Mouse (Mus musculus) gastrocnemius, adult 2 months (tissue): Measurements from ENCODE around the gene Rnase9. TPM values are rescaled to one million over a fixed set of nuclear protein-coding genes. Genes with fewer than 3 reads are reported as not detected.

Experiments used
- DNase-seq: peaks from one replicate; pipeline ENCODE4 v3.0.0; 2022
- H3K27ac ChIP-seq: fragments of 200-600 bp; 2 replicates; pipeline ENCODE4 v1.8.1; 2022; ENCODE audit warnings: mild to moderate bottlenecking
- H3K4me3 ChIP-seq: fragments of 200-600 bp; 2 replicates; pipeline ENCODE4 v1.8.1; 2022; ENCODE audit warnings: mild to moderate bottlenecking, moderate library complexity
- CTCF ChIP-seq: fragments of 200-600 bp; IDR thresholded peaks from 2 replicates; pipeline ENCODE4 v1.8.1; 2022; ENCODE audit warnings: antibody characterized with exemption, mild to moderate bottlenecking, moderate library complexity
- intact Hi-C: fragments of 180-260 bp; cut with DNase I; formaldehyde crosslinking; loops from one replicate; pipeline ENCODE4 v1.15.1; 2025
- long read RNA-seq, 2 experiments: library from polyadenylated mRNA; stranded (forward); transcript quantifications; one replicate each; pipeline ENCODE4 v2.0.0; 2021
- total RNA-seq, 2 experiments: library from RNA; stranded (reverse); gene quantifications; 2 replicates each; pipeline ENCODE4 v1.2.3; 2021

The Rnase9 gene
- not detected for total RNA-seq
- long read RNA-seq, experiment 1, result 0 reads
- long read RNA-seq, experiment 2, result 0 reads

GRCm38 (mm10) chr14:51041769-51042168, at the start of gene Rnase9:
Gene Rnase9 (minus strand): TSS chr14:51041869.
- no peak for DNase-seq
- intact Hi-C loops, result no loop called here
- no peak for TF ChIP-seq CTCF
- Histone ChIP-seq H3K4me3 (no peak within 1 kb of the TSS), H3K27ac (no peak within 1 kb of the TSS)

GRCm38 (mm10) chr14:51090077-51090781, 48.6 kb upstream of the Rnase9 start:
- Histone ChIP-seq H3K27ac (peak overlapping the region; percentile 86), H3K4me3 (peak overlapping the region; percentile 87)
- DNase-seq, result peak; percentile 81
- intact Hi-C loops, result no loop called here
- no peak for TF ChIP-seq CTCF

- peak; percentile 21 for DNase-seq
- Histone ChIP-seq H3K27ac (peak overlapping the region; percentile 86), H3K4me3 (peak overlapping the region; percentile 87)
- TF ChIP-seq CTCF, result no peak
- intact Hi-C loops, result loop anchor here (1.0 to 2.0 kb wide), 2 partner anchors 24 to 283 kb away; partner anchors contain the start of genes Ccnb1ip1 and Parp2
Measured at GRCm38 (mm10) chr14:51089674-51090076, 48.0 kb upstream of the Rnase9 start.

- peak overlapping the region; percentile 86 for H3K27ac ChIP-seq
- peak; percentile 94 for DNase-seq
- H3K4me3 ChIP-seq, result peak overlapping the region; percentile 87
- no peak for TF ChIP-seq CTCF
- intact Hi-C loops, result loop anchor here (1.0 to 2.0 kb wide), 2 partner anchors 24 to 282 kb away; partner anchors contain the start of genes Ccnb1ip1 and Parp2
Measured at GRCm38 (mm10) chr14:51088970-51089673, 47.5 kb upstream of the Rnase9 start.

- TF ChIP-seq CTCF, result no peak
- intact Hi-C loops, result loop anchor here (2.0 kb wide), 1 partner anchor 282 kb away; the partner anchor contains the start of genes Ccnb1ip1 and Parp2
- Histone ChIP-seq H3K27ac (peak overlapping the region; percentile 86), H3K4me3 (peak overlapping the region; percentile 87)
- peak; percentile 87 for DNase-seq
Measured at GRCm38 (mm10) chr14:51088166-51088969, 46.7 kb upstream of the Rnase9 start.

GRCm38 (mm10) chr14:51087762-51088161, 46.1 kb upstream of the Rnase9 start:
- Histone ChIP-seq H3K4me3 (peak overlapping the region; percentile 87), H3K27ac (peak overlapping the region; percentile 86)
- TF ChIP-seq CTCF, result no peak
- intact Hi-C loops, result loop anchor here (2.0 kb wide), 1 partner anchor 281 kb away; the partner anchor contains the start of genes Ccnb1ip1 and Parp2
- no peak for DNase-seq

GRCm38 (mm10) chr14:51085911-51086310, 44.2 kb upstream of the Rnase9 start:
- Histone ChIP-seq H3K27ac (no peak overlapping the region), H3K4me3 (no peak overlapping the region)
- TF ChIP-seq CTCF, result no peak
- intact Hi-C loops, result no loop called here
- DNase-seq, result no peak

GRCm38 (mm10) chr14:51085086-51085485, 43.4 kb upstream of the Rnase9 start:
- intact Hi-C loops, result no loop called here
- no peak for DNase-seq
- Histone ChIP-seq H3K4me3 (no peak overlapping the region), H3K27ac (no peak overlapping the region)
- TF ChIP-seq CTCF, result no peak

GRCm38 (mm10) chr14:51083805-51084204, 42.1 kb upstream of the Rnase9 start:
- no peak for DNase-seq
- intact Hi-C loops, result no loop called here
- no peak for TF ChIP-seq CTCF
- H3K4me3 ChIP-seq, result peak overlapping the region; percentile 93
- H3K27ac ChIP-seq, result peak overlapping the region; percentile 88

GRCm38 (mm10) chr14:51082599-51083581, 41.2 kb upstream of the Rnase9 start:
- intact Hi-C loops, result no loop called here
- no peak for TF ChIP-seq CTCF
- peak overlapping the region; percentile 93 for H3K4me3 ChIP-seq
- DNase-seq, result peak; percentile 72
- H3K27ac ChIP-seq, result peak overlapping the region; percentile 88

GRCm38 (mm10) chr14:51081035-51081434, 39.4 kb upstream of the Rnase9 start:
- Histone ChIP-seq H3K27ac (no peak overlapping the region), H3K4me3 (no peak overlapping the region)
- no peak for TF ChIP-seq CTCF
- intact Hi-C loops, result no loop called here
- DNase-seq, result no peak
